Mouse (Mus musculus) ES-Bruce4 (cell line): Measurements from ENCODE around the gene Lbhd2. TPM values are rescaled to one million over a fixed set of nuclear protein-coding genes. Genes with fewer than 3 reads are reported as not detected.

Source experiments
- H3K27ac ChIP-seq: 2 replicates; pipeline ENCODE4 v1.5.1; 2012; ENCODE audit warnings: low read length, inconsistent platforms; ENCODE audit not compliant: insufficient read depth
- H3K27me3 ChIP-seq: 2 replicates; pipeline ENCODE4 v1.6.1; 2012; ENCODE audit warnings: mild to moderate bottlenecking, low read length, inconsistent platforms; ENCODE audit not compliant: control insufficient read depth, poor library complexity, insufficient read depth, severe bottlenecking
- H3K36me3 ChIP-seq: 2 replicates; pipeline ENCODE4 v1.6.1; 2012; ENCODE audit warnings: inconsistent platforms, mild to moderate bottlenecking, low read length, moderate library complexity; ENCODE audit not compliant: control insufficient read depth, poor library complexity, insufficient read depth, severe bottlenecking
- H3K4me1 ChIP-seq: one replicate; pipeline ENCODE4 v1.8.1; 2011; ENCODE audit warnings: low read length; ENCODE audit not compliant: control insufficient read depth, insufficient read depth
- H3K4me3 ChIP-seq: 2 replicates; pipeline ENCODE4 v1.5.1; 2011; ENCODE audit warnings: low read depth, mild to moderate bottlenecking, low read length
- H3K9ac ChIP-seq: 2 replicates; pipeline ENCODE4 v1.6.1; 2012; ENCODE audit warnings: low read depth, mild to moderate bottlenecking, inconsistent platforms; ENCODE audit not compliant: poor library complexity, severe bottlenecking
- H3K9me3 ChIP-seq: replicated peaks from 2 replicates; pipeline ENCODE4 v1.6.1; 2012; ENCODE audit warnings: mild to moderate bottlenecking, low read length, inconsistent platforms; ENCODE audit not compliant: control insufficient read depth, poor library complexity, insufficient read depth, severe bottlenecking
- CTCF ChIP-seq: IDR thresholded peaks from one replicate; pipeline ENCODE4 v1.8.1; 2011; ENCODE audit warnings: low read depth, low read length
- EP300 ChIP-seq: IDR thresholded peaks from 2 replicates; pipeline ENCODE4 v1.6.1; 2011; ENCODE audit warnings: low read depth, low read length; ENCODE audit not compliant: insufficient read depth
- POLR2A ChIP-seq: IDR thresholded peaks from one replicate; pipeline ENCODE4 v1.8.1; 2011; ENCODE audit warnings: low read length; ENCODE audit not compliant: insufficient read depth
- polyA plus RNA-seq: library from polyadenylated mRNA; stranded (reverse); fragments of >200 nt; gene quantifications from 2 replicates; pipeline ENCODE4 v1.2.4, GENCODE M21; 2011; ENCODE audit warnings: low read depth; ENCODE audit not compliant: missing spikeins, insufficient read depth, insufficient read length

The Lbhd2 gene
- polyA plus RNA-seq, 1 experiment: not detected

- Histone ChIP-seq H3K36me3 (no peaks in the 10 kb centered on the region), H3K9me3 (no peaks in the 10 kb centered on the region), H3K4me1 (peaks cover 2% of the 10 kb centered on the region), H3K9ac (no peak overlapping the region), H3K27me3 (no peaks in the 10 kb centered on the region), H3K4me3 (no peak overlapping the region), H3K27ac (no peak overlapping the region)
- TF ChIP-seq EP300 (no peak), POLR2A (no peak), CTCF (no peak)
Measured at GRCm38 (mm10) chr12:111371905-111372304, 34.7 kb upstream of the Lbhd2 start.

- Histone ChIP-seq H3K27ac (no peak overlapping the region), H3K4me1 (peaks cover 2% of the 10 kb centered on the region), H3K9ac (no peak overlapping the region), H3K9me3 (no peaks in the 10 kb centered on the region), H3K4me3 (no peak overlapping the region), H3K36me3 (no peaks in the 10 kb centered on the region), H3K27me3 (no peaks in the 10 kb centered on the region)
- no peak for TF ChIP-seq POLR2A
- TF ChIP-seq EP300: no peak
- TF ChIP-seq CTCF: no peak
Measured at GRCm38 (mm10) chr12:111373411-111373810, 33.2 kb upstream of the Lbhd2 start.

DNA sequence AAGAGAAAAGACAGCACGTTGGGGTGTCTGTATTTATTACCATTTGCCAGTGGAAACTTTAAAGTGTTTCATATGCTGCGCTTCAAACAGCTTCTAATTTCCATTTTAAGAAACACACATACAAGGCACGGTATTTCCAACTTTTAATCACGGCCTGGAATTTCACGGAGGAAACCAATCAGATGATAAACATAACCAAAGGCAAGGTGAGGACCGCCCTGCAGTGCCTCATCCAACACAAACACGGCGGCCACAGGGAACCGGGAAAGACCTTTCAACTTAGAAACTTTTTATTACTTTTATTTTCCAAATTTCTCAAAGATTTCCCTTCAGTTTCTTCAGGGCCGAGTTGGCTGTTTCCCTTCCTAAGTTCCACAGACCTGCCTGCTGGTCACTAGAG, 31.9 kb upstream of the Lbhd2 start:
- no peaks in the 10 kb centered on the region for H3K27me3 ChIP-seq
- H3K4me1 ChIP-seq: peaks cover 2% of the 10 kb centered on the region
- TF ChIP-seq POLR2A: no peak
- no peak for TF ChIP-seq EP300
- TF ChIP-seq CTCF: no peak
- H3K9ac ChIP-seq: no peak overlapping the region
- no peak overlapping the region for H3K4me3 ChIP-seq
- no peak overlapping the region for H3K27ac ChIP-seq
- no peaks in the 10 kb centered on the region for H3K9me3 ChIP-seq
- H3K36me3 ChIP-seq: no peaks in the 10 kb centered on the region

- TF ChIP-seq CTCF (no peak), POLR2A (no peak), EP300 (no peak)
- H3K9ac ChIP-seq: peak overlapping the region; percentile 26; the same call in 1 of the 2 replicates
- no peak overlapping the region for H3K27ac ChIP-seq
- no peaks in the 10 kb centered on the region for H3K27me3 ChIP-seq
- no peaks in the 10 kb centered on the region for H3K36me3 ChIP-seq
- peak overlapping the region; percentile 19 for H3K4me3 ChIP-seq
- no peaks in the 10 kb centered on the region for H3K9me3 ChIP-seq
- H3K4me1 ChIP-seq: peaks cover 2% of the 10 kb centered on the region
Measured at GRCm38 (mm10) chr12:111375559-111375958, 31.1 kb upstream of the Lbhd2 start.

DNA sequence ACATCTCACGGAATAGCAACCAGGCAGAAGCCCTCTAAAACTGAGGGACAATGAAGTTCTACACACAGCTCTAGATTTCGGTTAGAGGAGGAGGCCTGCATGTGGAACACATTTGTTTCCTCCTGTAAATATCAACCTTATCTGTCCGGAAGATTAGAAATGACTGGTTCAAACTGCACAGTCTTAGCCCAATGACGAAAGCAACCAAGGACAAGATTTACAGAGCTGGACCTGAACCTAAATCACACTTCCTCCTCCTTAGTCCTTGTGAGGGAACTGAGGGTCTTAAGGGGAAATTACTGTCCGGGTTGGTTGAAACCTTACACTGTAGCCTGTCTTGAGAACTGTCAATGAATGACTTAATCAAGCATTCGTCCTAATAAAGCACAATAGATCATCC, 30.6 kb upstream of the Lbhd2 start:
- TF ChIP-seq EP300 (no peak), POLR2A (no peak), CTCF (no peak)
- H3K27ac ChIP-seq: no peak overlapping the region
- peak overlapping the region; percentile 19 for H3K4me3 ChIP-seq
- H3K9ac ChIP-seq: peak overlapping the region; percentile 96
- H3K4me1 ChIP-seq: peaks cover 2% of the 10 kb centered on the region
- H3K36me3 ChIP-seq: no peaks in the 10 kb centered on the region
- H3K9me3 ChIP-seq: no peaks in the 10 kb centered on the region
- H3K27me3 ChIP-seq: no peaks in the 10 kb centered on the region

DNA sequence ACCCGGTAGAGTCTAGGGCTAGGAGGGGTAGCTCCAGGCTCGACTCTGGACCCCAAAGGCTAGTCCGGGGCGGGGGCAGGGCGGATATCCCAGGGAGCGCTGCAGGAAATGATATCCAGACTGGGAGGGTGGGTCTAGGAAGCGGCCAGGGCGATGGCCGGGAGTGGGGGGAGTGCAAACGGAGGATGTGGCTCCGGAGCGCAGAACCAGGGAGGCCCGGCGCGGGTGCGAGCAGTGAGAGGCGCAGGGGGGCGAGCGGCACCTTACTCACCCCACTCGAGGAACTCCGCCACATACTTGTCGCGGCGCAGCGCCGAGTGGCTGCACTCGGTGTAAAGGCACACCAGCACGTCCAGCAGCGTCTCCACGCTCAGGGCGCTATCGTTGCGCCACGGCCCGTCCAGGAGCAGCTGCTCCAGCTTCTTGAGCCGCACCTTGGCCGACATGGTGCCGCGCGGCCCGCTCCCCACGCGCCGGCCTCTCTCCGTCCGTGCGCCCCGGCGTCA, 29.7 kb upstream of the Lbhd2 start:
- TF ChIP-seq CTCF (no peak), EP300 (no peak), POLR2A (no peak)
- Histone ChIP-seq H3K9me3 (no peaks in the 10 kb centered on the region), H3K4me3 (peak overlapping the region; percentile 98), H3K4me1 (peaks cover 2% of the 10 kb centered on the region), H3K9ac (peak overlapping the region; percentile 96), H3K27me3 (no peaks in the 10 kb centered on the region), H3K36me3 (no peaks in the 10 kb centered on the region), H3K27ac (no peak overlapping the region)
